Mouse (Mus musculus) v-Abl transformed pro-B cells (cell line): ENCODE results near the gene Slc43a3.

Experiments
- in situ Hi-C, 2 experiments: fragments of 400-800 bp; cut with MboI; formaldehyde crosslinking; loops; one replicate each; pipeline ENCODE4 v1.15.1; 2025; ENCODE audit not compliant: unreplicated experiment in 2 of 2

Slc43a3 gene

GRCm38 (mm10) chr2:84962906-84963507, 26.6 kb downstream of the Slc43a3 start:
- in situ Hi-C loops = loop anchor here in 1 of 2 experiments (5.0 kb wide), 1 partner anchor 44 kb away; no protein-coding TSS in a partner anchor

- in situ Hi-C loops = loop anchor here in 1 of 2 experiments (5.0 kb wide), 1 partner anchor 43 kb away; no protein-coding TSS in a partner anchor
Observed at GRCm38 (mm10) chr2:84964111-84964801, 27.9 kb downstream of the Slc43a3 start.

- in situ Hi-C loops = no loop called here
Observed at GRCm38 (mm10) chr2:84967318-84967991, 31.1 kb downstream of the Slc43a3 start.

- in situ Hi-C loops = no loop called here
Observed at GRCm38 (mm10) chr2:84975580-84975979, 39.2 kb downstream of the Slc43a3 start.

GRCm38 (mm10) chr2:84980188-84980587, 43.8 kb downstream of the Slc43a3 start, which contains the start of gene Prg2:
Prg2 (plus strand) TSS chr2:84980461.
- in situ Hi-C loops = no loop called here

GRCm38 (mm10) chr2:84987930-84988329, 51.6 kb downstream of the Slc43a3 start, which contains the start of gene Prg3:
Prg3 (plus strand) TSS chr2:84988215.
- in situ Hi-C loops = no loop called here

- in situ Hi-C loops = no loop called here
Observed at GRCm38 (mm10) chr2:84996376-84996775, 60.0 kb downstream of the Slc43a3 start.

- in situ Hi-C loops = loop anchor here in 1 of 2 experiments (10.0 kb wide), 1 partner anchor 105 kb away; no protein-coding TSS in a partner anchor
Observed at GRCm38 (mm10) chr2:84999486-85000181, 63.3 kb downstream of the Slc43a3 start.

GRCm38 (mm10) chr2:85001497-85001896, 65.1 kb downstream of the Slc43a3 start:
- in situ Hi-C loops = loop anchor here in 1 of 2 experiments (10.0 kb wide), 1 partner anchor 107 kb away; no protein-coding TSS in a partner anchor

- in situ Hi-C loops = loop anchor here in 1 of 2 experiments (10.0 kb wide), 1 partner anchor 108 kb away; no protein-coding TSS in a partner anchor
Observed at GRCm38 (mm10) chr2:85002575-85002974, 66.2 kb downstream of the Slc43a3 start.

- in situ Hi-C loops = loop anchor here in 1 of 2 experiments (10.0 kb wide), 1 partner anchor 110 kb away; no protein-coding TSS in a partner anchor
Observed at GRCm38 (mm10) chr2:85004341-85004740, 68.0 kb downstream of the Slc43a3 start.

GRCm38 (mm10) chr2:85006600-85006999, 70.2 kb downstream of the Slc43a3 start:
- in situ Hi-C loops = loop anchor here (5.0 to 10.0 kb wide), 5 partner anchors 44 to 241 kb away; no protein-coding TSS in a partner anchor

GRCm38 (mm10) chr2:85007729-85008128, 71.3 kb downstream of the Slc43a3 start:
- in situ Hi-C loops = loop anchor here (5.0 to 10.0 kb wide), 5 partner anchors 45 to 240 kb away; no protein-coding TSS in a partner anchor
